Mouse (Mus musculus): ENCODE data around the gene Fermt3. TPM values are rescaled to one million over a fixed set of nuclear protein-coding genes. Genes with fewer than 3 reads are reported as not detected.

The Fermt3 gene
- polyA plus RNA-seq, 1 experiment from 2014 or later, result 1.9 TPM

- Histone ChIP-seq H3K4me2 (ENCODE audit: low read depth, low read length) (peak overlapping the region; percentile 97; the same call in 1 of the 2 replicates), H3K9ac (replicated peaks; ENCODE audit: low read depth, low read length) (no peak overlapping the region), H3K4me3 (ENCODE audit: low read depth, low read length) (peak overlapping the region; percentile 43; the same call in 1 of the 2 replicates), H3K27me3 (ENCODE audit: control insufficient read depth, insufficient read depth, low read length) (no peaks in the 10 kb centered on the region), H3K27ac (ENCODE audit: low read depth, low read length) (no peak overlapping the region), H3K36me3 (ENCODE audit: control insufficient read depth, insufficient read depth, low read length) (peaks cover 8% of the 10 kb centered on the region; the same call in 1 of the 2 replicates), H3K4me1 (ENCODE audit: control insufficient read depth, insufficient read depth, low read length) (peaks cover 10% of the 10 kb centered on the region; the same call in 1 of the 2 replicates), H3K9me3 (ENCODE audit: control insufficient read depth, low read length) (no peaks in the 10 kb centered on the region)
- WGBS, result 54% methylated on average over 3 of the region's 3 CpGs
- ATAC-seq (ENCODE audit: low read depth), result no peak
Measured at GRCm38 (mm10) chr19:6952712-6953037, 66.6 kb downstream of the Fermt3 start.

GRCm38 (mm10) chr19:6951994-6952711 lies 67.1 kb downstream of the Fermt3 start:
- Histone ChIP-seq H3K9ac (replicated peaks; ENCODE audit: low read depth, low read length) (peak overlapping the region; percentile 72), H3K4me2 (ENCODE audit: low read depth, low read length) (peak overlapping the region; percentile 97), H3K27ac (ENCODE audit: low read depth, low read length) (peak overlapping the region; percentile 88), H3K27me3 (ENCODE audit: control insufficient read depth, insufficient read depth, low read length) (no peaks in the 10 kb centered on the region), H3K4me3 (ENCODE audit: low read depth, low read length) (peak overlapping the region; percentile 43), H3K4me1 (ENCODE audit: control insufficient read depth, insufficient read depth, low read length) (peaks cover 10% of the 10 kb centered on the region; the same call in 1 of the 2 replicates), H3K36me3 (ENCODE audit: control insufficient read depth, insufficient read depth, low read length) (peaks cover 8% of the 10 kb centered on the region; the same call in 1 of the 2 replicates), H3K9me3 (ENCODE audit: control insufficient read depth, low read length) (no peaks in the 10 kb centered on the region)
- ATAC-seq (ENCODE audit: low read depth), result peak; percentile 54
- WGBS, result 3% methylated on average over 31 of the region's 31 CpGs

GRCm38 (mm10) chr19:6951381-6951968 lies 67.8 kb downstream of the Fermt3 start:
- Histone ChIP-seq H3K9ac (replicated peaks; ENCODE audit: low read depth, low read length) (peak overlapping the region; percentile 72), H3K36me3 (ENCODE audit: control insufficient read depth, insufficient read depth, low read length) (peaks cover 8% of the 10 kb centered on the region; the same call in 1 of the 2 replicates), H3K4me1 (ENCODE audit: control insufficient read depth, insufficient read depth, low read length) (peaks cover 10% of the 10 kb centered on the region; the same call in 1 of the 2 replicates), H3K9me3 (ENCODE audit: control insufficient read depth, low read length) (no peaks in the 10 kb centered on the region), H3K27me3 (ENCODE audit: control insufficient read depth, insufficient read depth, low read length) (no peaks in the 10 kb centered on the region), H3K4me2 (ENCODE audit: low read depth, low read length) (peak overlapping the region; percentile 97), H3K4me3 (ENCODE audit: low read depth, low read length) (peak overlapping the region; percentile 43), H3K27ac (ENCODE audit: low read depth, low read length) (peak overlapping the region; percentile 88)
- peak; percentile 85 for ATAC-seq (ENCODE audit: low read depth)
- WGBS, result under 1% methylated on average over 35 of the region's 35 CpGs

GRCm38 (mm10) chr19:6950613-6951153 lies 68.6 kb downstream of the Fermt3 start:
- peak overlapping the region; percentile 97 for H3K4me2 ChIP-seq (ENCODE audit: low read depth, low read length)
- peak overlapping the region; percentile 43 for H3K4me3 ChIP-seq (ENCODE audit: low read depth, low read length)
- peak; percentile 44 for ATAC-seq (ENCODE audit: low read depth)
- whole genome bisulfite sequencing, result under 1% methylated on average over 28 of the region's 28 CpGs
- H3K4me1 ChIP-seq (ENCODE audit: control insufficient read depth, insufficient read depth, low read length), result peaks cover 10% of the 10 kb centered on the region; the same call in 1 of the 2 replicates
- peak overlapping the region; percentile 72 for H3K9ac ChIP-seq (replicated peaks; ENCODE audit: low read depth, low read length)
- no peaks in the 10 kb centered on the region for H3K9me3 ChIP-seq (ENCODE audit: control insufficient read depth, low read length)
- H3K27me3 ChIP-seq (ENCODE audit: control insufficient read depth, insufficient read depth, low read length), result no peaks in the 10 kb centered on the region
- H3K27ac ChIP-seq (ENCODE audit: low read depth, low read length), result peak overlapping the region; percentile 88
- peaks cover 4% of the 10 kb centered on the region; the same call in 1 of the 2 replicates for H3K36me3 ChIP-seq (ENCODE audit: control insufficient read depth, insufficient read depth, low read length)

GRCm38 (mm10) chr19:6949951-6950350 lies 69.3 kb downstream of the Fermt3 start:
- Histone ChIP-seq H3K27me3 (ENCODE audit: control insufficient read depth, insufficient read depth, low read length) (no peaks in the 10 kb centered on the region), H3K4me3 (ENCODE audit: low read depth, low read length) (peak overlapping the region; percentile 43), H3K9ac (replicated peaks; ENCODE audit: low read depth, low read length) (peak overlapping the region; percentile 72), H3K36me3 (ENCODE audit: control insufficient read depth, insufficient read depth, low read length) (no peaks in the 10 kb centered on the region), H3K27ac (ENCODE audit: low read depth, low read length) (peak overlapping the region; percentile 88; the same call in 1 of the 2 replicates), H3K9me3 (ENCODE audit: control insufficient read depth, low read length) (no peaks in the 10 kb centered on the region), H3K4me1 (ENCODE audit: control insufficient read depth, insufficient read depth, low read length) (peaks cover 10% of the 10 kb centered on the region; the same call in 1 of the 2 replicates), H3K4me2 (ENCODE audit: low read depth, low read length) (peak overlapping the region; percentile 97)
- 42% methylated on average over 5 of the region's 5 CpGs for WGBS
- no peak for ATAC-seq (ENCODE audit: low read depth)

- no peak overlapping the region for H3K9ac ChIP-seq (replicated peaks; ENCODE audit: low read depth, low read length)
- WGBS, result 95% methylated on average over 5 of the region's 5 CpGs
- no peak for ATAC-seq (ENCODE audit: low read depth)
- H3K4me3 ChIP-seq (ENCODE audit: low read depth, low read length), result no peak overlapping the region
- no peak overlapping the region for H3K4me2 ChIP-seq (ENCODE audit: low read depth, low read length)
- no peak overlapping the region for H3K27ac ChIP-seq (ENCODE audit: low read depth, low read length)
- H3K9me3 ChIP-seq (ENCODE audit: control insufficient read depth, low read length), result no peaks in the 10 kb centered on the region
- H3K36me3 ChIP-seq (ENCODE audit: control insufficient read depth, insufficient read depth, low read length), result no peaks in the 10 kb centered on the region
- no peaks in the 10 kb centered on the region for H3K27me3 ChIP-seq (ENCODE audit: control insufficient read depth, insufficient read depth, low read length)
- H3K4me1 ChIP-seq (ENCODE audit: control insufficient read depth, insufficient read depth, low read length), result peaks cover 10% of the 10 kb centered on the region; the same call in 1 of the 2 replicates
Measured at GRCm38 (mm10) chr19:6949532-6949931, 69.7 kb downstream of the Fermt3 start.

Other genes with a start within 250 kb of the Fermt3 start
- gene Rps6ka4, start 178.8 kb downstream of the Fermt3 start, polyA plus RNA-seq (2014; fragmentation: Nextera tagmentation; extraction: Ambion mirVana), result 9.6 and 10.4 TPM in 2 replicates
- 0.32 TPM in 2 replicates for gene Ccdc88b, start 161.3 kb downstream of the Fermt3 start, polyA plus RNA-seq (2014; fragmentation: Nextera tagmentation; extraction: Ambion mirVana)
- gene Trmt112, start 109.8 kb downstream of the Fermt3 start, polyA plus RNA-seq (2014; fragmentation: Nextera tagmentation; extraction: Ambion mirVana), result 104 and 106 TPM in 2 replicates
- 240 and 272 TPM in 2 replicates for gene Prdx5, start 109.4 kb downstream of the Fermt3 start, polyA plus RNA-seq (2014; fragmentation: Nextera tagmentation; extraction: Ambion mirVana)
- 6.9 and 8.4 TPM in 2 replicates for gene Esrra, start 97.7 kb downstream of the Fermt3 start, polyA plus RNA-seq (2014; fragmentation: Nextera tagmentation; extraction: Ambion mirVana)
- 0.94 and 5.6 TPM in 2 replicates for gene Catsperz, start 94.1 kb downstream of the Fermt3 start, polyA plus RNA-seq (2014; fragmentation: Nextera tagmentation; extraction: Ambion mirVana)
- gene Kcnk4, start 85.0 kb downstream of the Fermt3 start, polyA plus RNA-seq (2014; fragmentation: Nextera tagmentation; extraction: Ambion mirVana), result 9.4 and 9.9 TPM in 2 replicates
- 87.4 and 87.8 TPM in 2 replicates for gene Bad, start 77.6 kb downstream of the Fermt3 start, polyA plus RNA-seq (2014; fragmentation: Nextera tagmentation; extraction: Ambion mirVana)
- 57.3 and 59.6 TPM in 2 replicates for gene Gpr137, start 77.0 kb downstream of the Fermt3 start, polyA plus RNA-seq (2014; fragmentation: Nextera tagmentation; extraction: Ambion mirVana)
- 140 and 162 TPM in 2 replicates for gene Ppp1r14b, start 44.5 kb downstream of the Fermt3 start, polyA plus RNA-seq (2014; fragmentation: Nextera tagmentation; extraction: Ambion mirVana)
- gene Plcb3, start 43.0 kb downstream of the Fermt3 start, polyA plus RNA-seq (2014; fragmentation: Nextera tagmentation; extraction: Ambion mirVana), result 7.6 and 17.6 TPM in 2 replicates
- gene Fkbp2, start 39.0 kb downstream of the Fermt3 start, polyA plus RNA-seq (2014; fragmentation: Nextera tagmentation; extraction: Ambion mirVana), result 93.0 and 119 TPM in 2 replicates
- gene Vegfb, start 31.8 kb downstream of the Fermt3 start, polyA plus RNA-seq (2014; fragmentation: Nextera tagmentation; extraction: Ambion mirVana), result 52.0 and 60.9 TPM in 2 replicates
- gene Dnajc4, start 26.9 kb downstream of the Fermt3 start, polyA plus RNA-seq (2014; fragmentation: Nextera tagmentation; extraction: Ambion mirVana), result 23.7 and 28.5 TPM in 2 replicates
- gene Nudt22, start 23.4 kb downstream of the Fermt3 start, polyA plus RNA-seq (2014; fragmentation: Nextera tagmentation; extraction: Ambion mirVana), result 22.0 and 22.6 TPM in 2 replicates
- gene Trpt1, start 23.3 kb downstream of the Fermt3 start, polyA plus RNA-seq (2014; fragmentation: Nextera tagmentation; extraction: Ambion mirVana), result 22.2 and 29.8 TPM in 2 replicates
- 207 and 215 TPM in 2 replicates for gene Stip1, start 20.5 kb upstream of the Fermt3 start, polyA plus RNA-seq (2014; fragmentation: Nextera tagmentation; extraction: Ambion mirVana)
- gene Macrod1, start 37.3 kb upstream of the Fermt3 start, polyA plus RNA-seq (2014; fragmentation: Nextera tagmentation; extraction: Ambion mirVana), result 4.7 and 5.6 TPM in 2 replicates
- gene Flrt1, start 86.3 kb upstream of the Fermt3 start, polyA plus RNA-seq (2014; fragmentation: Nextera tagmentation; extraction: Ambion mirVana), result 11.0 and 13.3 TPM in 2 replicates
- gene Otub1, start 186.8 kb upstream of the Fermt3 start, polyA plus RNA-seq (2014; fragmentation: Nextera tagmentation; extraction: Ambion mirVana), result 240 and 255 TPM in 2 replicates
- gene Cox8a, start 198.1 kb upstream of the Fermt3 start, polyA plus RNA-seq (2014; fragmentation: Nextera tagmentation; extraction: Ambion mirVana), result 1,130 and 1,330 TPM in 2 replicates
- 68.7 and 71.3 TPM in 2 replicates for gene Naa40, start 221.7 kb upstream of the Fermt3 start, polyA plus RNA-seq (2014; fragmentation: Nextera tagmentation; extraction: Ambion mirVana)
- 8.4 and 10.8 TPM in 2 replicates for gene Rcor2, start 247.9 kb upstream of the Fermt3 start, polyA plus RNA-seq (2014; fragmentation: Nextera tagmentation; extraction: Ambion mirVana)